Mouse (Mus musculus): Measurements from ENCODE around the gene Olfr978. TPM values are rescaled to one million over a fixed set of nuclear protein-coding genes. Genes with fewer than 3 reads are reported as not detected.
A peak's percentile ranks its signal among the peaks of the same experiment; 100 is the strongest.
"Not testable (repeated sequence)": the region's sequence is repeated elsewhere in the genome, so short reads cannot be mapped to it uniquely, and the experiment has no call there.

Olfr978 gene
- not detected in 2 replicates for polyA plus RNA-seq (2011; ENCODE audit: insufficient read depth, insufficient read length, low read depth, missing spikeins)

DNA sequence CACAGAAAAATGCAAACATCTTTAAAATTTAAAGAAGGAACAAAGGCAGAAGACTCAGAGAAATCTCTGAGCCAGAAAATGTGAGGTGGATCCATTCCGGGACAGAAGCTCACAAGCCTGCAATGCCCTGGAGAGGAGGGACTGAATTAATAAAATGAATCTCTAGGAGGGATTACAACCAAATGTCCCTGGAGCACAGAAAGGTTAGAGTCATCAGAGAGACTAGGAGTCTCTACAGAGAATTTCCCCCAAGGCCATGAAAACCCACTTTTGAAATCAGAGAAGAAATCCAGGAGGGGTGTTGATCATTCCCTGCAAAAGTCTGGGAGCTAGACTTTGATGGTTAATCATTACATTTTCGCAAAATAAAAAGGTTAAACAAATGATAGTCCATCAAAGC is at the start of gene Olfr978:
Olfr978 (plus strand) TSS at position 301 of the 400 bp plus-strand sequence.
- no peak within 1 kb of the TSS for H3K27ac ChIP-seq (ENCODE audit: insufficient read depth, low read length)
- no peaks in the 10 kb centered on the region for H3K9me3 ChIP-seq (replicated peaks; ENCODE audit: control insufficient read depth, insufficient read depth, low read length, poor library complexity, severe bottlenecking)
- H3K9ac ChIP-seq (ENCODE audit: low read depth, poor library complexity, severe bottlenecking): no peak within 1 kb of the TSS
- no peaks in the 10 kb centered on the region for H3K27me3 ChIP-seq (ENCODE audit: control insufficient read depth, insufficient read depth, low read length, poor library complexity, severe bottlenecking)
- no peaks in the 10 kb centered on the region for H3K4me1 ChIP-seq (ENCODE audit: control insufficient read depth, insufficient read depth, low read length)
- TF ChIP-seq EP300 (IDR thresholded peaks at IDR 0.05; ENCODE audit: insufficient read depth, low read depth, low read length) (no peak), CTCF (IDR thresholded peaks at IDR 0.05; ENCODE audit: low read depth, low read length) (no peak)
- no peaks in the 10 kb centered on the region for H3K36me3 ChIP-seq (ENCODE audit: control insufficient read depth, insufficient read depth, low read length, poor library complexity, severe bottlenecking)
- no peak within 1 kb of the TSS for H3K4me3 ChIP-seq (ENCODE audit: low read depth, low read length)

GRCm38 (mm10) chr9:39951946-39952345 is 40.0 kb upstream of the Olfr978 start, which contains the start of gene Olfr975:
Gene Olfr975, minus strand, starts transcription at chr9:39952046.
- no peaks in the 10 kb centered on the region for H3K9me3 ChIP-seq (replicated peaks; ENCODE audit: control insufficient read depth, insufficient read depth, low read length, poor library complexity, severe bottlenecking)
- no peaks in the 10 kb centered on the region for H3K4me1 ChIP-seq (ENCODE audit: control insufficient read depth, insufficient read depth, low read length)
- H3K9ac ChIP-seq (ENCODE audit: low read depth, poor library complexity, severe bottlenecking): no peak within 1 kb of the TSS
- TF ChIP-seq EP300 (IDR thresholded peaks at IDR 0.05; ENCODE audit: insufficient read depth, low read depth, low read length) (no peak), POLR2A (IDR thresholded peaks at IDR 0.05; ENCODE audit: insufficient read depth, low read length) (no peak), CTCF (IDR thresholded peaks at IDR 0.05; ENCODE audit: low read depth, low read length) (no peak)
- no peak within 1 kb of the TSS for H3K4me3 ChIP-seq (ENCODE audit: low read depth, low read length)
- H3K27me3 ChIP-seq (ENCODE audit: control insufficient read depth, insufficient read depth, low read length, poor library complexity, severe bottlenecking): no peaks in the 10 kb centered on the region
- H3K36me3 ChIP-seq (ENCODE audit: control insufficient read depth, insufficient read depth, low read length, poor library complexity, severe bottlenecking): no peaks in the 10 kb centered on the region
- H3K27ac ChIP-seq (ENCODE audit: insufficient read depth, low read length): no peak within 1 kb of the TSS

- not testable (repeated sequence) for H3K27ac ChIP-seq (ENCODE audit: insufficient read depth, low read length); H3K4me3 ChIP-seq (ENCODE audit: low read depth, low read length); H3K36me3 ChIP-seq (ENCODE audit: control insufficient read depth, insufficient read depth, low read length, poor library complexity, severe bottlenecking); H3K27me3 ChIP-seq (ENCODE audit: control insufficient read depth, insufficient read depth, low read length, poor library complexity, severe bottlenecking); H3K9ac ChIP-seq (ENCODE audit: low read depth, poor library complexity, severe bottlenecking); H3K9me3 ChIP-seq (replicated peaks; ENCODE audit: control insufficient read depth, insufficient read depth, low read length, poor library complexity, severe bottlenecking); H3K4me1 ChIP-seq (ENCODE audit: control insufficient read depth, insufficient read depth, low read length)
Observed at GRCm38 (mm10) chr9:39961033-39961432, 30.9 kb upstream of the Olfr978 start, which contains the start of gene Olfr976. Gene Olfr976, minus strand, starts transcription at chr9:39961133.

DNA sequence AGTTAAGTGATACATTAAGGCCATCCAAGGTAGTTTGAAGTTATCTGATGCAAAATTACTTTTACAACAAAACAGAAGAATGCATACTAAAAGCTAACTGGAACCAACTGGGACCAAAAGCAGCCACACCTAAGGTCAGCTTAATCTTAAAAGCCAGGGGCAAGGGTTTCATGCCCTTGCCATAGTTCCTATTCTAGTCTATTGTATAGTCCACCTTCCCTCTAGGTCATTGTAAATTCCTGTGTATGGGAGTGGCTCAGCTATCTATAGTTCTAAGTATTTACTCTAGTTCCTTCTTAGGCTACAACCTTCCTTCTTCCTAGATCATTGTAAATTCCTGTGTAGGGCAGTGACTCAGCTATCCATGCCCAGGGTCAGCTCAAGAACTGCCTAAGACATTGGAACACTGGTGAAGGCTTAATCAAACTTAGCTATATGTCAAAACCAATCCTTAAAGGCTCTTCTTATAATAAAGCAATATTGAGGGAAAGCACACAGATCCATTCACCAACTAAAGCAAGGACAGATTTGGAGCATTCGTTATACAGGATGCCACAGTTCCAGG is 15.2 kb upstream of the Olfr978 start:
- H3K36me3 ChIP-seq (ENCODE audit: control insufficient read depth, insufficient read depth, low read length, poor library complexity, severe bottlenecking); H3K9me3 ChIP-seq (replicated peaks; ENCODE audit: control insufficient read depth, insufficient read depth, low read length, poor library complexity, severe bottlenecking); H3K9ac ChIP-seq (ENCODE audit: low read depth, poor library complexity, severe bottlenecking); H3K4me3 ChIP-seq (ENCODE audit: low read depth, low read length); H3K4me1 ChIP-seq (ENCODE audit: control insufficient read depth, insufficient read depth, low read length); H3K27me3 ChIP-seq (ENCODE audit: control insufficient read depth, insufficient read depth, low read length, poor library complexity, severe bottlenecking): not testable (repeated sequence)
- peak overlapping the region; percentile 44; the same call in 1 of the 2 replicates for H3K27ac ChIP-seq (ENCODE audit: insufficient read depth, low read length)

- Histone ChIP-seq H3K4me1 (ENCODE audit: control insufficient read depth, insufficient read depth, low read length) (no peaks in the 10 kb centered on the region), H3K9me3 (replicated peaks; ENCODE audit: control insufficient read depth, insufficient read depth, low read length, poor library complexity, severe bottlenecking) (no peaks in the 10 kb centered on the region), H3K27me3 (ENCODE audit: control insufficient read depth, insufficient read depth, low read length, poor library complexity, severe bottlenecking) (no peaks in the 10 kb centered on the region), H3K4me3 (ENCODE audit: low read depth, low read length) (no peak within 1 kb of the TSS), H3K27ac (ENCODE audit: insufficient read depth, low read length) (no peak within 1 kb of the TSS), H3K9ac (ENCODE audit: low read depth, poor library complexity, severe bottlenecking) (no peak within 1 kb of the TSS), H3K36me3 (ENCODE audit: control insufficient read depth, insufficient read depth, low read length, poor library complexity, severe bottlenecking) (no peaks in the 10 kb centered on the region)
- TF ChIP-seq EP300 (IDR thresholded peaks at IDR 0.05; ENCODE audit: insufficient read depth, low read depth, low read length) (no peak), CTCF (IDR thresholded peaks at IDR 0.05; ENCODE audit: low read depth, low read length) (no peak), POLR2A (IDR thresholded peaks at IDR 0.05; ENCODE audit: insufficient read depth, low read length) (no peak)
Observed at GRCm38 (mm10) chr9:40003365-40003764, 11.5 kb downstream of the Olfr978 start, which contains the start of gene Olfr979. Gene Olfr979, minus strand, starts transcription at chr9:40003465.

- H3K36me3 ChIP-seq (ENCODE audit: control insufficient read depth, insufficient read depth, low read length, poor library complexity, severe bottlenecking): no peaks in the 10 kb centered on the region
- H3K4me3 ChIP-seq (ENCODE audit: low read depth, low read length): no peak within 1 kb of the TSS
Observed at GRCm38 (mm10) chr9:40009482-40009881, 17.6 kb downstream of the Olfr978 start, which contains the start of gene Olfr980. Gene Olfr980, minus strand, starts transcription at chr9:40009582.

More at GRCm38 (mm10) chr9:40009482-40009881, 17.6 kb downstream of the Olfr978 start, which contains the start of gene Olfr980:
- no peak for TF ChIP-seq EP300 (IDR thresholded peaks at IDR 0.05; ENCODE audit: insufficient read depth, low read depth, low read length)
- no peak for TF ChIP-seq POLR2A (IDR thresholded peaks at IDR 0.05; ENCODE audit: insufficient read depth, low read length)
- no peak for TF ChIP-seq CTCF (IDR thresholded peaks at IDR 0.05; ENCODE audit: low read depth, low read length)
- Histone ChIP-seq H3K27me3 (ENCODE audit: control insufficient read depth, insufficient read depth, low read length, poor library complexity, severe bottlenecking) (no peaks in the 10 kb centered on the region), H3K4me1 (ENCODE audit: control insufficient read depth, insufficient read depth, low read length) (no peaks in the 10 kb centered on the region), H3K9ac (ENCODE audit: low read depth, poor library complexity, severe bottlenecking) (no peak within 1 kb of the TSS), H3K9me3 (replicated peaks; ENCODE audit: control insufficient read depth, insufficient read depth, low read length, poor library complexity, severe bottlenecking) (no peaks in the 10 kb centered on the region; the same call in 1 of the 2 replicates), H3K27ac (ENCODE audit: insufficient read depth, low read length) (no peak within 1 kb of the TSS)

Measured in ES-Bruce4 (cell line).